Mouse (Mus musculus): ENCODE data around the gene Usp24.

DNA sequence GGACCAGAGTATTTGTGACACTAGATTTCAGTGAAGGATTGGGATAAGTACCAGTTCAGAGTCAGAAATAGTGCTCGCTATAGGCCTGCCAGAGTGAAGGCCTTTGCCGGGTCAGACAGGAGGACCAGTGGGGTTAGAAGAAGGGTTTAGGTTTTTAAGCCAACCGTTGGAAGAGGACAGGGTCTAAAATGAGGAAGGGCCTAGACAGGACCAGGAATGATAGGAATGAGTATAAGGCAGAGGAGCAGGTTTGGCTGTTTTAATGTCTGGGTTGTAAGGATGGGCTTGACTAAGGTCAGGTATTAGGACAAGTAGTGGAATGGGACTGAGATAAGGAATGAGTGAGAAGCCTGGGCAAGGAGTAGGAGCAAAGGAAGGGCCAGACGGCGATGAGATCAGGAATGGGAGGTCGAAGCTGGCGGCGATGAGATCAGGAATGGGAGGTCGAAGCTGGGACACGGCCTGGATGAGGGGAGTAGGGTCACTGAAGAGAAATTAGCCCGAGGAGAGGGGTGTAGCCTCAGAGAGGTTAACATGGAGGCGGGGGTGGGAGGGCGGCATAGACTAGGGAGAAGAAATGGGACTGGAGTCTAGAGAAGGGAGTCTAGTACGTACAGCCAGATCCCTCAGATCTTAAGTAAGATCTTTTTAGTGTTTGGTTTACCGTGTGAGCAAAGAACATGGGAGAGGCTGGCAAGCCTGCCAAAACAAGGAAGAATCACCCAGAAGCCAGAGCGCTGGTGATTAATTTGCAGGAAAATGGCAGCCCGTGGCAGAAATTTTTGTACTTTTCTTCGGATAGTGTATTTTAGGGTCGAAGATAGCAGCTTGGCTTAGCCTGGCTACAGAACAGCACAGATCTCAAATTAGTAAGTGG is 1.4 kb downstream of the Usp24 start:
- TF ChIP-seq CTCF (IDR thresholded peaks at IDR 0.05 in 2 of 3, conservative IDR thresholded peaks at IDR 0.05 in 1 of 3; ENCODE audit: control insufficient read depth in 1 of 3, insufficient read depth in 1 of 3, low read depth in 2 of 3, low read length in 3 of 3, poor library complexity in 1 of 3, severe bottlenecking in 1 of 3) = no peak
- no peak for TF ChIP-seq GABPA (IDR thresholded peaks at IDR 0.05; ENCODE audit: low read depth, low read length)
- TF ChIP-seq ZMIZ1 (IDR thresholded peaks at IDR 0.05; ENCODE audit: low read depth, low read length) = no peak
- no peak for TF ChIP-seq MAX (IDR thresholded peaks at IDR 0.05; ENCODE audit: low read length)
- TF ChIP-seq GATA1 (IDR thresholded peaks at IDR 0.05; ENCODE audit: low read depth, low read length) = no peak
- TF ChIP-seq POLR2AphosphoS5 (IDR thresholded peaks at IDR 0.05; ENCODE audit: borderline replicate concordance, low read depth, low read length) = no peak
- no peak for TF ChIP-seq ETS1 (IDR thresholded peaks at IDR 0.05; ENCODE audit: low read depth, low read length)
- no peak for TF ChIP-seq CHD1 (IDR thresholded peaks at IDR 0.05; ENCODE audit: low read depth, low read length)
- no peak for TF ChIP-seq CHD2 (IDR thresholded peaks at IDR 0.05; ENCODE audit: low read length)
- TF ChIP-seq TCF12 (IDR thresholded peaks at IDR 0.05; ENCODE audit: low read depth, low read length) = no peak
- TF ChIP-seq UBTF (IDR thresholded peaks at IDR 0.05; ENCODE audit: borderline replicate concordance, insufficient read depth, low read depth, low read length) = no peak
- no peak for TF ChIP-seq SMC3 (IDR thresholded peaks at IDR 0.05; ENCODE audit: low read depth, low read length)
- 0 out of 4 replicates have a peak, but pooled peaks of 1 of the 2 experiments have one; percentile 31 for TF ChIP-seq POLR2A (IDR thresholded peaks at IDR 0.05; ENCODE audit: control insufficient read depth in 1 of 2, insufficient read depth in 1 of 2, low read depth in 1 of 2, low read length in 2 of 2, poor library complexity in 1 of 2)
